Mouse (Mus musculus): ENCODE measurements around the gene Eef2kmt. TPM values are rescaled to one million over a fixed set of nuclear protein-coding genes. Genes with fewer than 3 reads are reported as not detected.

Gene Eef2kmt
- polyA plus RNA-seq, 1 experiment from 2014 or later, result 6.9 TPM

Small RNA genes within 50 kb of the gene (microRNA-seq; reads per million reads assigned to microRNA genes)
- gene Gm23689, result not detected
- gene Gm26095, result not detected
- gene Mir6364, result not detected

Other genes starting within 250 kb of the Eef2kmt start
- 1.6 and 2.0 TPM in 2 replicates for gene Smim22, start 248.7 kb downstream of the Eef2kmt start, polyA plus RNA-seq (2015; fragmentation: Nextera tagmentation; extraction: Ambion mirVana)
- gene Rogdi, start 242.4 kb downstream of the Eef2kmt start, polyA plus RNA-seq (2015; fragmentation: Nextera tagmentation; extraction: Ambion mirVana), result 157 TPM in 2 replicates
- 201 and 207 TPM in 2 replicates for gene Glyr1, start 206.1 kb downstream of the Eef2kmt start, polyA plus RNA-seq (2015; fragmentation: Nextera tagmentation; extraction: Ambion mirVana)
- 15.1 and 16.0 TPM in 2 replicates for gene Ubn1, start 205.9 kb downstream of the Eef2kmt start, polyA plus RNA-seq (2015; fragmentation: Nextera tagmentation; extraction: Ambion mirVana)
- 0.09 and 0.39 TPM in 2 replicates for gene Ppl, start 123.6 kb downstream of the Eef2kmt start, polyA plus RNA-seq (2015; fragmentation: Nextera tagmentation; extraction: Ambion mirVana)
- gene Sec14l5, start 108.9 kb downstream of the Eef2kmt start, polyA plus RNA-seq (2015; fragmentation: Nextera tagmentation; extraction: Ambion mirVana), result 0.60 and 0.83 TPM in 2 replicates
- gene Nagpa, start 52.0 kb downstream of the Eef2kmt start, polyA plus RNA-seq (2015; fragmentation: Nextera tagmentation; extraction: Ambion mirVana), result 11.4 and 14.3 TPM in 2 replicates
- gene AU021092, start 33.7 kb downstream of the Eef2kmt start, polyA plus RNA-seq (2015; fragmentation: Nextera tagmentation; extraction: Ambion mirVana), result 14.8 and 15.9 TPM in 2 replicates
- 44.5 and 44.8 TPM in 2 replicates for gene Alg1, start 22.4 kb downstream of the Eef2kmt start, polyA plus RNA-seq (2015; fragmentation: Nextera tagmentation; extraction: Ambion mirVana)

Measured in midbrain, embryonic 15.5 days (tissue).